Mouse (Mus musculus): ENCODE measurements around the gene Sgsm1. TPM values are rescaled to one million over a fixed set of nuclear protein-coding genes. Genes with fewer than 3 reads are reported as not detected.

Gene Sgsm1
- polyA plus RNA-seq, 1 experiment from 2014 or later: 20.0 TPM

GRCm38 (mm10) chr5:113292832-113293231 is 17.8 kb downstream of the Sgsm1 start:
- no peak overlapping the region for H3K9ac ChIP-seq (replicated peaks)
- 66% methylated on average over 8 of the region's 8 CpGs for WGBS
- H3K4me2 ChIP-seq: no peak overlapping the region
- no peaks in the 10 kb centered on the region for H3K9me3 ChIP-seq (replicated peaks)
- peaks cover 22% of the 10 kb centered on the region for H3K4me1 ChIP-seq
- H3K27me3 ChIP-seq (replicated peaks): peaks cover 28% of the 10 kb centered on the region
- no peak overlapping the region for H3K27ac ChIP-seq (replicated peaks)
- no peak overlapping the region for H3K4me3 ChIP-seq (replicated peaks)
- H3K36me3 ChIP-seq: no peaks in the 10 kb centered on the region
- no peak for ATAC-seq (ENCODE audit: low FRiP score)

GRCm38 (mm10) chr5:113292179-113292578 is 18.4 kb downstream of the Sgsm1 start:
- Histone ChIP-seq H3K27me3 (replicated peaks) (peaks cover 35% of the 10 kb centered on the region), H3K36me3 (no peaks in the 10 kb centered on the region), H3K27ac (replicated peaks) (no peak overlapping the region), H3K4me1 (peaks cover 26% of the 10 kb centered on the region), H3K9me3 (replicated peaks) (no peaks in the 10 kb centered on the region), H3K4me2 (no peak overlapping the region), H3K9ac (replicated peaks) (no peak overlapping the region), H3K4me3 (replicated peaks) (no peak overlapping the region)
- 20% methylated on average over 8 of the region's 8 CpGs for WGBS
- no peak for ATAC-seq (ENCODE audit: low FRiP score)

- no peaks in the 10 kb centered on the region; the same call in 1 of the 2 replicates for H3K36me3 ChIP-seq
- no peak overlapping the region for H3K27ac ChIP-seq (replicated peaks)
- WGBS: 85% methylated on average over 4 of the region's 4 CpGs
- no peak overlapping the region for H3K4me3 ChIP-seq (replicated peaks)
- H3K9ac ChIP-seq (replicated peaks): no peak overlapping the region
- H3K27me3 ChIP-seq (replicated peaks): peaks cover 35% of the 10 kb centered on the region
- no peak overlapping the region for H3K4me2 ChIP-seq
- H3K9me3 ChIP-seq (replicated peaks): no peaks in the 10 kb centered on the region
- peaks cover 30% of the 10 kb centered on the region for H3K4me1 ChIP-seq
- ATAC-seq (ENCODE audit: low FRiP score): no peak
These were observed 19.5 kb downstream of the Sgsm1 start for GRCm38 (mm10) chr5:113291125-113291524.

- WGBS: 42% methylated on average over 14 of the region's 14 CpGs
- no peak overlapping the region for H3K9ac ChIP-seq (replicated peaks)
- ATAC-seq (ENCODE audit: low FRiP score): no peak
- H3K4me1 ChIP-seq: peaks cover 25% of the 10 kb centered on the region
- H3K4me2 ChIP-seq: no peak overlapping the region
- peaks cover 8% of the 10 kb centered on the region for H3K36me3 ChIP-seq
- H3K4me3 ChIP-seq (replicated peaks): no peak overlapping the region
- H3K27ac ChIP-seq (replicated peaks): no peak overlapping the region
- no peaks in the 10 kb centered on the region for H3K9me3 ChIP-seq (replicated peaks)
- H3K27me3 ChIP-seq (replicated peaks): peaks cover 38% of the 10 kb centered on the region
These were observed 20.4 kb downstream of the Sgsm1 start for GRCm38 (mm10) chr5:113290149-113290548.

- WGBS: 56% methylated on average over 13 of the region's 13 CpGs
- Histone ChIP-seq H3K27me3 (replicated peaks) (peaks cover 39% of the 10 kb centered on the region), H3K9me3 (replicated peaks) (no peaks in the 10 kb centered on the region), H3K36me3 (peaks cover 17% of the 10 kb centered on the region), H3K4me2 (no peak overlapping the region), H3K9ac (replicated peaks) (no peak overlapping the region), H3K4me3 (replicated peaks) (no peak overlapping the region), H3K4me1 (peaks cover 23% of the 10 kb centered on the region), H3K27ac (replicated peaks) (no peak overlapping the region)
- no peak for ATAC-seq (ENCODE audit: low FRiP score)
These were observed 22.1 kb downstream of the Sgsm1 start for GRCm38 (mm10) chr5:113288490-113288889.

GRCm38 (mm10) chr5:113287762-113288161 is 22.8 kb downstream of the Sgsm1 start:
- Histone ChIP-seq H3K36me3 (peaks cover 20% of the 10 kb centered on the region), H3K4me2 (no peak overlapping the region), H3K9me3 (replicated peaks) (no peaks in the 10 kb centered on the region), H3K9ac (replicated peaks) (no peak overlapping the region), H3K27me3 (replicated peaks) (peaks cover 39% of the 10 kb centered on the region), H3K4me3 (replicated peaks) (no peak overlapping the region), H3K4me1 (peaks cover 17% of the 10 kb centered on the region), H3K27ac (replicated peaks) (no peak overlapping the region)
- no peak for ATAC-seq (ENCODE audit: low FRiP score)
- WGBS: 53% methylated on average over 5 of the region's 5 CpGs

- Histone ChIP-seq H3K4me2 (peak overlapping the region; percentile 50), H3K27ac (replicated peaks) (no peak overlapping the region), H3K36me3 (peaks cover 28% of the 10 kb centered on the region), H3K27me3 (replicated peaks) (peaks cover 39% of the 10 kb centered on the region), H3K9ac (replicated peaks) (peak overlapping the region; percentile 28; the same call in 1 of the 2 replicates), H3K9me3 (replicated peaks) (no peaks in the 10 kb centered on the region), H3K4me1 (peaks cover 9% of the 10 kb centered on the region), H3K4me3 (replicated peaks) (peak overlapping the region; percentile 24; the same call in 1 of the 2 replicates)
- peak; percentile 40; the same call in 1 of the 2 replicates for ATAC-seq (ENCODE audit: low FRiP score)
- WGBS: 2% methylated on average over 58 of the region's 60 CpGs
These were observed 23.7 kb downstream of the Sgsm1 start for GRCm38 (mm10) chr5:113286591-113287520.

GRCm38 (mm10) chr5:113286048-113286447 is 24.5 kb downstream of the Sgsm1 start:
- no peak overlapping the region for H3K27ac ChIP-seq (replicated peaks)
- H3K9ac ChIP-seq (replicated peaks): no peak overlapping the region
- H3K9me3 ChIP-seq (replicated peaks): no peaks in the 10 kb centered on the region
- H3K27me3 ChIP-seq (replicated peaks): peaks cover 37% of the 10 kb centered on the region
- peaks cover 9% of the 10 kb centered on the region for H3K4me1 ChIP-seq
- H3K36me3 ChIP-seq: peaks cover 33% of the 10 kb centered on the region
- no peak for ATAC-seq (ENCODE audit: low FRiP score)
- H3K4me2 ChIP-seq: no peak overlapping the region
- H3K4me3 ChIP-seq (replicated peaks): no peak overlapping the region
- 82% methylated on average over 11 of the region's 11 CpGs for WGBS

GRCm38 (mm10) chr5:113285541-113285940 is 25.0 kb downstream of the Sgsm1 start:
- no peaks in the 10 kb centered on the region for H3K9me3 ChIP-seq (replicated peaks)
- ATAC-seq (ENCODE audit: low FRiP score): no peak
- H3K4me2 ChIP-seq: no peak overlapping the region
- no peak overlapping the region for H3K9ac ChIP-seq (replicated peaks)
- WGBS: 61% methylated on average over 16 of the region's 16 CpGs
- H3K36me3 ChIP-seq: peaks cover 36% of the 10 kb centered on the region
- H3K27ac ChIP-seq (replicated peaks): no peak overlapping the region
- H3K4me1 ChIP-seq: peaks cover 9% of the 10 kb centered on the region
- no peak overlapping the region for H3K4me3 ChIP-seq (replicated peaks)
- peaks cover 34% of the 10 kb centered on the region for H3K27me3 ChIP-seq (replicated peaks)

GRCm38 (mm10) chr5:113283726-113284125 is 26.9 kb downstream of the Sgsm1 start:
- Histone ChIP-seq H3K36me3 (peaks cover 53% of the 10 kb centered on the region), H3K4me2 (no peak overlapping the region), H3K4me3 (replicated peaks) (no peak overlapping the region), H3K27ac (replicated peaks) (no peak overlapping the region), H3K9ac (replicated peaks) (no peak overlapping the region), H3K9me3 (replicated peaks) (no peaks in the 10 kb centered on the region), H3K4me1 (peaks cover 9% of the 10 kb centered on the region), H3K27me3 (replicated peaks) (peaks cover 20% of the 10 kb centered on the region)
- WGBS: 75% methylated on average over 2 of the region's 2 CpGs
- ATAC-seq (ENCODE audit: low FRiP score): no peak

- peaks cover 75% of the 10 kb centered on the region for H3K36me3 ChIP-seq
- H3K9ac ChIP-seq (replicated peaks): no peak overlapping the region
- H3K9me3 ChIP-seq (replicated peaks): no peaks in the 10 kb centered on the region
- 90% methylated on average over 7 of the region's 7 CpGs for WGBS
- ATAC-seq (ENCODE audit: low FRiP score): no peak
- no peak overlapping the region for H3K4me3 ChIP-seq (replicated peaks)
- H3K4me1 ChIP-seq: no peaks in the 10 kb centered on the region
- no peak overlapping the region for H3K4me2 ChIP-seq
- no peak overlapping the region for H3K27ac ChIP-seq (replicated peaks)
- peaks cover 4% of the 10 kb centered on the region; the same call in 1 of the 2 replicates for H3K27me3 ChIP-seq (replicated peaks)
These were observed 29.0 kb downstream of the Sgsm1 start for GRCm38 (mm10) chr5:113281557-113281956.
